Mouse (Mus musculus) mature B cell (primary cell): Measurements from ENCODE around the gene Pias4.

Source experiments
- in situ Hi-C: fragments of 300-500 bp; cut with MboI; formaldehyde crosslinking; loops from 2 replicates; pipeline ENCODE4 v1.14.3; 2019

The Pias4 gene

GRCm38 (mm10) chr10:81168521-81169244 lies 960 bp upstream of the Pias4 start:
- in situ Hi-C loops: no loop called here

DNA sequence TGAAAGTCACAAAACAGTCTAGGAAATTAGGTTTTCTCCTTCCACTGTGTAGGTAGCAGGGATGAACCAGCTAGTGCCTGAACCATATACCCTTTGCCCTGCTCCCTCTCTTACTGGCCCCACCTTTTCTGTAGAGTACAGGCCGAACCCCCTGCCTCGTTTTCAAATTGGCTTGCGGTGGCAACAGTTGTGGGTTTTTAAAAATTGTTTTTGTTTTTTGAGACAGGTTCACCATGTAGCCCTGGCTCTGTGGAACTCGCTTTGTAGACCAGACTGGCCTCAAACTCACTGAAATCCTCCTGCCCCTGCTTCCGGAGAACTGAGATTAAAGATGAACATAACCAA lies 336 bp upstream of the Pias4 start:
- in situ Hi-C loops: no loop called here

DNA sequence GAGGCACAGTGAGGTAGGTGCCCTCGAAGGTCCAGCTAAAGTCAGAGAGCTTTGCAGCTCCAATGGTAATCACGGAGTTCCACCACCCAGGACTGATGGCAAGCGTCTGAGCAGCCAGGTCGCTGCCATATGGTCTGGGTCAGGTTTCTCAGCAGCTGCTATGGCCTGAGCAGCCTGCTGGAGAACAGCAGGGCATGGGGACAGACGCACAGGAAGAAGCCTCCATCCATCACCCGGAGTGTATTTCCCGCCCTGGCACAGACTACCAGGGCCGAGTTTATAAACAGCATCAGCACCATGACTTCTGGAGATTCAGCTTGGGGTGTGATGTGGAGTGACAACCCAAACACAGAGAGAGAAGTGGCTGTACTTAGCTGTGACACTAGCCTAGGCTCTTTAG lies 2.6 kb downstream of the Pias4 start:
- in situ Hi-C loops: no loop called here

DNA sequence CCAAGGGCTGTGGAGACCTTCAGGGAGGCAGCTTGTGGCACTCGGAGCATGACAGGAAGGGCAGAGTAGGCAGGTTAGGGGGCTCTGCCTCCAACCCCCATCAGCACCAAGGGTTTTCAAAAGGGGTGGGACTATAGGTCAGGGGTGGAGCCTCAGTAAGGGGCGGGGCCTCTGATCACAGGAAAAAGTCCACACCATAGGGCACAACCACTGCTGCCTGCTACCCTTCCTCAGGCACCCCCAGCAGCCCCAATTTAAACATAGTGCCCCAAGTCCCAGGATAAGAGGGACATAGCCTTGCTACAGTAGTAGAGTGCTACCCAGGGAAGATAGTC lies 5.4 kb downstream of the Pias4 start:
- in situ Hi-C loops: no loop called here

- in situ Hi-C loops: no loop called here
These were observed 6.0 kb downstream of the Pias4 start for GRCm38 (mm10) chr10:81161602-81162317.

DNA sequence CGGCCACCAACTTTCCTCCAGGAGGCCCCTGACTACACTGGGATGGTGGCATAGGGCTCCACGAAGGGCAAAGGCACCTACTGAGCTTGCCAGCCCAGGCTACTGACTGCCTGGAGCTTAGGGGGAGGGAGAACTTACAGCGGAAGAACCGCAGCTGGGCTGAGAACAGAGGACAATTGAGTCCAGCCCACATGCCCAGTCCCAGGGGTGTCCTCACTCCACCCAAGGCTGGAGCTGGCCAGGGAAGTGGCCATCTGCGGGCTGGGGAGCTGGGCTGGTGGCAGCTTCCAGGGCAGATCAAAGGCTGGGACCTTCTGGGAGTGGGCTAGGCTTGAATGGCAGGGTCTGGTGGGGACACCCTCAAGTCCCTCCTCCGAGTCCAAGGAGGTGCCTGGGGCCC lies 13.0 kb downstream of the Pias4 start:
- in situ Hi-C loops: no loop called here

GRCm38 (mm10) chr10:81154313-81154712 lies 13.4 kb downstream of the Pias4 start:
- in situ Hi-C loops: no loop called here

DNA sequence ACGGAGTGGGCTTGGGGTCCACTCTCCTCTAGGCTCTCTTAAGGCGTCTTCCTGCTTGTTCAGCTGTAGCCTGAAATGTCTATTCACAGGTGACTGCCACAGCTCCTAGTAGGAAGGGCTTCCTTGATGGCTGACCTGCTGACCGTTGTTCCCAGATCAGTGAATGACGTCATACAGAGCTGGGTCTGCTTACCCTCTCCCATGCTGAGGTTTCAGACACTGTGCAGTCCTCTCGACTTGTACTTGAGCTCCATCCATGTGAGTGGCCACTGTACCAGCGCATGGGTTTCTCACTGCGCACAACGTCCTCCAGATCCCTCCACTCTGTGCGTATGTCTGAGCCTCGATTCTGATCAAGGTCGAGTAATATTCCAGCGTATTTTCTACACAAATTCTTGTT lies 15.1 kb downstream of the Pias4 start:
- in situ Hi-C loops: no loop called here

DNA sequence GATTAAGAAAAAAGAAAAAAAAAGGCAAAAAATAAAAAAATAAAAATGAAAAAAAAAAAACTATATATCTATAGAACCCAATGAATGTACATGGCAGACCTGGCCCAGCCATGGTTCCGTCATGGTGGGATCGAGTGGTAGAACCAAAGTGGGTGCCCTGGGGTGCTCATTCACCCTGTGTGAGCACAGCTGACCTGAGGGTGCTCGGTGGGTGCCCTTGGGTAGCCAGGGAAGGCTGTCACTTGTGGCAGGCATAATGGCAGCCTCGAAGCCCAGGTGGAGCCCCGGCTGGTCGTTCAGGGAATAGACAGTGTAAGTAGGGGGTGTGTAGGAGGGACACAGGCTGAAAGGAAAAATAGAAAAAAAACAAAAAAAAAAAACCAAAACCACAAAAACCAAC lies 16.5 kb downstream of the Pias4 start:
- in situ Hi-C loops: no loop called here

DNA sequence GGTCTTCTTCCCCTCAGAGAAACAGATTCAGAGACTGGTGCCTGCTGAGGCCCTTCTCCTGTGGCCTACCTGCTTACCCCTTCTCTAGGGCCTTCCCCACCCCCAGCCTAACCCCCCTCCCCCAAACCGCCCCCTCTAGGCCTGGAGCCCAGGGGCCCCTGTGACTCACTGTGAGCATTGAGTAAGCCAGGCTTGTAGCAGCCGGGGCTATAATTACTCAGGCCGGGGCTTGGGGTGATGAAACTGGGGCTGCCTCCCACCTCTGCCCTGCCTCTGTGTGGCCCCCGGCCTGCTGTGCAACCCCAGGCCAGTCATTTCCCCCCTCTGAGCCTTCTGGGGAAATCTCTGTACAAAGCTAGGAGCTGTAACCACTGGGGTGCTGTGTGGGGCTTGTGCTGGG lies 21.4 kb downstream of the Pias4 start:
- in situ Hi-C loops: no loop called here

DNA sequence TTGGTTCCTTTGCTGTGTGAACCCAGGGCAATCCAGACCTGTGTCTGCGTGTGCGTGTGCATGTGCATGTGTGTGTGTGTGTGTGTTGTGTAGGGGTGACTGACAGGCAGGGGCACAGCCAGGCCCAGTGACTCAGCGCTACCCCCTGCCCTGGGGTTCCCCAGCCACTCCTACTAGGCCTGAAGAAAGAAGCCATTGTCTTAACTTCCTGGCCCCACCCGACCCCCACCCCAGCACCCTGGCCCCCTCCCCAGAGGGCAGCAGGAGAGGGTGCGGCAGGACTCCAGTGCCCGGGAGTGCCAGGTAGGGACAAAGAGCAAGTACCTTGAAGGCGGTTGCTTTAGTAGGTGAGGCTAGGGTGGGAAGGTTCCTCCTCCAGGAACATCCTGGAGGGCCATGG lies 21.9 kb downstream of the Pias4 start:
- in situ Hi-C loops: no loop called here

DNA sequence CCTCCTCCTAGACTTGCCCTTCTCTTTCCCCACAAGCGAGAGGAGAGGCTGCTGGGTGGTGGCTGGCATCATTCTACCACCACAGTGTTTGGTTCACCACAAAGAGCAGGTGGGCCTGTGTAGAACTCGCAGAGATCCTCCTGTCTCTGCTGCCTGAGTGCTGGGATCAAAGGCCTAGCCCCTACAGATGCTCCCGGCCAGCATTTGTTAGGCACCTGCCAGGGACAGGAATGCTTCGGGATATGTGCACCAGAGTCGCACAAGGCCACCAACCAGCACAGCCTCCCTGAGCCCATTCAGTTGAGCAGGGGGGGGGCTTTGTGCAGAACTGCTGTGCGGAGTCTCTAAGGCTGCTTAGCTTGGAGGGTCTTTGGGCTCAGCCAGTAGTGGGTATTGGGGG lies 22.4 kb downstream of the Pias4 start:
- in situ Hi-C loops: no loop called here

DNA sequence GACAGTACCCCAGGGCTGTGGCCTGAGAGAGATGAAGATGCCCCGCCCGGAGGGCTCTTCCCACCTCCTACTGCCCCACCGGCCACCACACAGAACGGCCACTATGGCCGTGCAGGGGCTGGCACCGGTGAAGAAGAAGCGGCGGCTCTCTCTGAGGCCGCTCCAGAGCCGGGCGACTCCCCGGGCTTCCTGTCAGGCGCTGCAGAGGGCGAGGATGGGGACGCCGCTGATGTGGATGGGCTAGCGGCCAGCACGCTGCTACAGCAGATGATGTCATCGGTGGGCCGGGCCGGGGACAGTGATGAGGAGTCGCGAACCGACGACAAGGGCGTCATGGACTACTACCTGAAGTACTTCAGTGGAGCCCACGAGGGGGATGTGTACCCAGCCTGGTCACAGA lies 23.1 kb downstream of the Pias4 start:
- in situ Hi-C loops: no loop called here

GRCm38 (mm10) chr10:81143845-81144437 lies 23.8 kb downstream of the Pias4 start:
- in situ Hi-C loops: no loop called here

DNA sequence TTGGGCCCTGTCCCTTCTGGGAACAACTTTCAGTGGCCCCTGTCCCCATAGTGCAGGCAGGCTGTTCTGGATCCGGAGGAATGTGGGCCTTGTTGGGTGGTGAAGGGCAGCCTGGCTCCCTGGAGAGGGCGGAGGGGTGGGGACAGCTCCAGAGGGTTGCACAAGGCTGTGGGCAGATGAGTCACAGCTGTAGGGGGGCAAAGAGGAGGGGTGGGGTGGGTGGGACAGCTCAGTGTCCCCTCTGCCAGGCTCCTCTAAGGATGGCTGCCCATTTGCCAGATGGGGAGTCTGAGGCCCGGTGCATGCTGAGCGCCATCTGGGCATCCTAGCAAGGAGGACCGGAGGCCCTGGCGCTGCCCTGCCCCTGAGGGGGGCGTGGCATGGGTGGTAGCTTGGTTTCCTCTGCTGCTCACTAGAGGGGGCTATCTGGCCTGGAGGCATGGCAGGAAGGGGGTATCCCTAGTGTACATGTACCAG lies 24.5 kb downstream of the Pias4 start:
- in situ Hi-C loops: no loop called here

DNA sequence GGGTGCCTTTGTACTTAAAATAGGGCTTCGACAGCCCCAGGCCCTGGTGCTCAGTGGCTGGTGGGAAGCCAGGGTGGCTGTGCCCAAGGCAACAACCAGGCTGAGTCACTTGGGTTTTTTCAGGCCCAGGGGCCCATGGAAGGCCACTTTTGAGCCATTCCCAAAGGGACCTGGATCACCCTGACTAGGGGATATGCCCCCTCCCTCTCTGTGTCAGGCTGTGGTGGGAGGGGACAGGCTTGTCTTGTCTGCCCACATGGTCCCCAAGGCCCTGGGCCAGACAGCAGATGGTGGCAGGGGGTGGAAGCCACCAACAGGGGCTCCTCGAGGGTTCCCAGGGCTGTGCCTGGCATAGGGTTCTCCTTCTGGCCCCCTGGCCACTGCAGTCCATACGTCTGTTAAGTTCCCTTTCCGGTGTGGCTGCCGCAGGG lies 25.2 kb downstream of the Pias4 start:
- in situ Hi-C loops: no loop called here

GRCm38 (mm10) chr10:81141455-81142210 lies 26.1 kb downstream of the Pias4 start:
- in situ Hi-C loops: no loop called here

DNA sequence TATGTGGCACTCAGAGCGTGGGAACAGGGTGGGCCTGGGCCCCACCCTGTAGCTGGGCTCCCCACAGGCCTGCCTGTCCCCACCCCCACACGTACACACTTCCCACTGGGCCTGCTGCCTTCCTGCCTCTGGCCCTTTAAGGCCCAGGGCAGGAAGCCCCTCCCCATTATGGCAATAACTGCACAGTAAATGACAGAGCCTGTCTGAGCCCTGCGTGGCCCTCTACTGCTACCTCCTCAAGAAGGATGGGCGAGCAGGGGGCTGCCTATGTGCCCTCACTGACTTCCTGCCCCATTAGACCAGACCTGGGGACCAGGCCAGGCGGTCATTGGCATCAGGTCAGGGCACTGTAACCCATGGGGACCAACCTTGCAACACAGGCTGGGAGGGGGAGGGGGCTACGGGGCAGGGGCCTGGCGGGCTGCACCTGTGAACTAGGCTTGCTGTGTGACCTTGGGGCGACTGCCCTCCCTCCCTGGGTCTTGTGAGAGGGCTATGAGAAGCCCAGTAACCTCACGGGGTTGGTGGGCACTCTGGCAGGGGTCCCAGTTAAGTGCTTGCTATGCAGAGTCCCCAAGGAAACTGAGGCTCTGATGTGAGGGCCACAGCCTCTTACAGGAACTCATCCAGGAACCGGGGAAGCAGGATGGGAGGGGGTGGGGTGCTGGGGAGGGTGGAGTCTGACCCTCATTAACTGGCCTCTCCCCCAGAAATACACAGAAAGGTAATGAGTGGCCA lies 26.8 kb downstream of the Pias4 start:
- in situ Hi-C loops: no loop called here

DNA sequence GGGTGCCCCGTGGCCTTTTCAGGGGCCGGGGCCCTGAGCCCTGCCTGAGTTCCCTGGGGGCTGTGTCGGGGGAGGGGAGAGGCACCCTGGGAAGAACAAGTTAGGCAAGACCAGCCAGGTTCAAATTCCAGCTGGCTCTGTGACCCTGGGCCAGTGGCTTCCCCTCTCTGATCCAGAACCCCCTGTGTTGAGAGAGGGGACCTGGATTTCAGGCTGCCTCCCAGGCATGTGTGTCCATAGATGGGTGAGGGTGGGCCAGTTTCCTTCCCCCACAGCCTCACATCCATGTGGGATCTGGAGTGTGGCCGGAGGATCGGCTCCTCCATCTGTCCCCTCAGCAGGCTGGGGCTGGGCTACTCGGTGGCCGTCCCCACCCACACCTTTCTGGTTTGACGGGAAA lies 27.7 kb downstream of the Pias4 start:
- in situ Hi-C loops: no loop called here

- in situ Hi-C loops: loop anchor here (5.0 kb wide), 1 partner anchor 33 kb away; no protein-coding TSS in a partner anchor
These were observed 28.2 kb downstream of the Pias4 start for GRCm38 (mm10) chr10:81139529-81139846.

- in situ Hi-C loops: loop anchor here (5.0 kb wide), 1 partner anchor 33 kb away; no protein-coding TSS in a partner anchor
These were observed 28.7 kb downstream of the Pias4 start for GRCm38 (mm10) chr10:81138821-81139528.
